Mouse (Mus musculus) embryonic fibroblast, embryonic 13.5 days (primary cell): ENCODE measurements around the gene Nfkb1.

Source experiments
- CTCF ChIP-seq: IDR thresholded peaks from 2 replicates; pipeline ENCODE4 v1.5.1; 2011; ENCODE audit warnings: mild to moderate bottlenecking, control low read depth, low read length, moderate library complexity, borderline replicate concordance; ENCODE audit not compliant: insufficient read depth
- POLR2A ChIP-seq: IDR thresholded peaks from 2 replicates; pipeline ENCODE4 v1.6.1; 2011; ENCODE audit warnings: low read depth, mild to moderate bottlenecking, control low read depth, low read length, moderate library complexity

- TF ChIP-seq CTCF (no peak), POLR2A (peak; percentile 32)
Measured at GRCm38 (mm10) chr3:135688970-135689772, 2.2 kb downstream of the Nfkb1 start.
